Mouse (Mus musculus) stomach, postnatal 0 days (tissue): ENCODE data around the gene Tcf7.

Source experiments
- CTCF ChIP-seq: IDR thresholded peaks from 2 replicates; pipeline ENCODE4 v1.5.1; 2016; ENCODE audit warnings: antibody characterized with exemption, low read depth, mild to moderate bottlenecking, moderate library complexity
- EP300 ChIP-seq: optimal IDR thresholded peaks from 2 replicates; pipeline ENCODE3; 2016; ENCODE audit warnings: antibody characterized with exemption

- TF ChIP-seq CTCF (peak; percentile 85), EP300 (no peak)
These were observed 20.9 kb downstream of the Tcf7 start for GRCm38 (mm10) chr11:52261937-52262336.
